Mouse (Mus musculus) midbrain, embryonic 16.5 days (tissue): ENCODE measurements around the gene Trp53i11. TPM values are rescaled to one million over a fixed set of nuclear protein-coding genes. Genes with fewer than 3 reads are reported as not detected.

ENCODE experiments used
- polyA plus RNA-seq: library from polyadenylated mRNA; unstranded; fragments of >200 nt; fragmentation: Nextera tagmentation; extraction: Ambion mirVana; gene quantifications from 2 replicates; pipeline ENCODE4 v1.2.1, GENCODE M21; 2015

Gene Trp53i11
- polyA plus RNA-seq, 1 experiment from 2014 or later: 125 TPM

Other genes with a start within 250 kb of the Trp53i11 start
- gene Prdm11, start 141.4 kb upstream of the Trp53i11 start, polyA plus RNA-seq: 2.1 and 2.6 TPM in 2 replicates
- gene Tspan18, start 147.0 kb downstream of the Trp53i11 start, polyA plus RNA-seq: 20.1 and 21.2 TPM in 2 replicates